Mouse (Mus musculus) CD4-positive, CD25-positive, alpha-beta regulatory T cell, adult 2 months (primary cell): ENCODE data around the gene Cbx1.
"Not testable (repeated sequence)": the region's sequence is repeated elsewhere in the genome, so short reads cannot be mapped to it uniquely, and the experiment has no call there.

Source experiments
- DNase-seq: peaks from one replicate; pipeline ENCODE4 v3.0.0-alpha.2; 2012; ENCODE audit warnings: low read depth, low spot score

Cbx1 gene

GRCm38 (mm10) chr11:96775063-96775462 lies 13.9 kb upstream of the Cbx1 start:
- DNase-seq = no peak

GRCm38 (mm10) chr11:96775665-96776064 lies 13.3 kb upstream of the Cbx1 start:
- DNase-seq = peak; percentile 36

GRCm38 (mm10) chr11:96776068-96776467 lies 12.9 kb upstream of the Cbx1 start:
- peak; percentile 35 for DNase-seq

- peak; percentile 96 for DNase-seq
Observed at GRCm38 (mm10) chr11:96776968-96777962, 11.7 kb upstream of the Cbx1 start, which contains the start of gene Snx11. Snx11 (minus strand) TSS chr11:96777559.

- not testable (repeated sequence) for DNase-seq
Observed at GRCm38 (mm10) chr11:96778061-96778627, 10.8 kb upstream of the Cbx1 start.

- no peak for DNase-seq
Observed at GRCm38 (mm10) chr11:96780306-96780705, 8.6 kb upstream of the Cbx1 start.

GRCm38 (mm10) chr11:96781425-96781824 lies 7.5 kb upstream of the Cbx1 start:
- DNase-seq = peak; percentile 40

GRCm38 (mm10) chr11:96784847-96785246 lies 4.1 kb upstream of the Cbx1 start:
- DNase-seq = peak; percentile 78

GRCm38 (mm10) chr11:96786731-96787450 lies 2.0 kb upstream of the Cbx1 start:
- DNase-seq = no peak

- DNase-seq = peak; percentile 12
Observed at GRCm38 (mm10) chr11:96789990-96790389, 1.1 kb downstream of the Cbx1 start.

- no peak for DNase-seq
Observed at GRCm38 (mm10) chr11:96790681-96791080, 1.8 kb downstream of the Cbx1 start.

GRCm38 (mm10) chr11:96795491-96795890 lies 6.6 kb downstream of the Cbx1 start:
- no peak for DNase-seq

- DNase-seq = no peak
Observed at GRCm38 (mm10) chr11:96796081-96796480, 7.2 kb downstream of the Cbx1 start.

GRCm38 (mm10) chr11:96796586-96796985 lies 7.7 kb downstream of the Cbx1 start:
- peak; percentile 54 for DNase-seq

GRCm38 (mm10) chr11:96799511-96799910 lies 10.6 kb downstream of the Cbx1 start:
- DNase-seq = no peak

- no peak for DNase-seq
Observed at GRCm38 (mm10) chr11:96805606-96806005, 16.7 kb downstream of the Cbx1 start.

- DNase-seq = peak; percentile 17
Observed at GRCm38 (mm10) chr11:96808066-96808465, 19.1 kb downstream of the Cbx1 start.

- DNase-seq = no peak
Observed at GRCm38 (mm10) chr11:96809562-96810235, 20.8 kb downstream of the Cbx1 start.

- DNase-seq = not testable (repeated sequence)
Observed at GRCm38 (mm10) chr11:96811188-96811587, 22.3 kb downstream of the Cbx1 start.

- DNase-seq = no peak
Observed at GRCm38 (mm10) chr11:96813455-96813854, 24.5 kb downstream of the Cbx1 start.

GRCm38 (mm10) chr11:96813920-96814319 lies 25.0 kb downstream of the Cbx1 start:
- no peak for DNase-seq
